Mouse (Mus musculus) lung, postnatal 36 days (tissue): ENCODE results near the gene Nsmce3.

Source experiments
- DNase-seq: peaks from one replicate; pipeline ENCODE4 v3.0.0; 2022; ENCODE audit warnings: mixed read lengths

The Nsmce3 gene

GRCm38 (mm10) chr7:64856526-64857082, 16.2 kb downstream of the Nsmce3 start:
- DNase-seq: no peak

- no peak for DNase-seq
Observed at GRCm38 (mm10) chr7:64855976-64856375, 16.8 kb downstream of the Nsmce3 start.

- DNase-seq: no peak
Observed at GRCm38 (mm10) chr7:64855389-64855927, 17.3 kb downstream of the Nsmce3 start.

GRCm38 (mm10) chr7:64850791-64851190, 22.0 kb downstream of the Nsmce3 start:
- peak; percentile 23 for DNase-seq

GRCm38 (mm10) chr7:64847366-64847899, 25.4 kb downstream of the Nsmce3 start:
- no peak for DNase-seq

GRCm38 (mm10) chr7:64846061-64846460, 26.7 kb downstream of the Nsmce3 start:
- DNase-seq: no peak

GRCm38 (mm10) chr7:64840946-64841659, 31.7 kb downstream of the Nsmce3 start:
- DNase-seq: no peak

GRCm38 (mm10) chr7:64840576-64840895, 32.3 kb downstream of the Nsmce3 start:
- DNase-seq: no peak

GRCm38 (mm10) chr7:64839801-64840575, 32.8 kb downstream of the Nsmce3 start:
- DNase-seq: peak; percentile 50

GRCm38 (mm10) chr7:64839281-64839680, 33.5 kb downstream of the Nsmce3 start:
- DNase-seq: no peak

GRCm38 (mm10) chr7:64830214-64830995, 42.4 kb downstream of the Nsmce3 start:
- DNase-seq: no peak

- no peak for DNase-seq
Observed at GRCm38 (mm10) chr7:64821081-64821480, 51.7 kb downstream of the Nsmce3 start.

GRCm38 (mm10) chr7:64819683-64820082, 53.1 kb downstream of the Nsmce3 start:
- no peak for DNase-seq
